Mouse (Mus musculus) layer of hippocampus, postnatal 25 days (tissue): ENCODE results near the gene Zfp652. TPM values are rescaled to one million over a fixed set of nuclear protein-coding genes. Genes with fewer than 3 reads are reported as not detected.
"Not testable (repeated sequence)": the region's sequence is repeated elsewhere in the genome, so short reads cannot be mapped to it uniquely, and the experiment has no call there.

ENCODE experiments used
- DNase-seq, 2 experiments: peaks; one replicate each; pipeline ENCODE4 v3.0.0; 2022; ENCODE audit warnings: mixed read lengths in 2 of 2, low spot score in 1 of 2; ENCODE audit errors: extremely low spot score in 1 of 2
- total RNA-seq, 2 experiments: library from RNA; stranded (reverse); gene quantifications; 2 replicates each; pipeline ENCODE4 v1.2.3; 2021

The Zfp652 gene
- total RNA-seq, 2 experiments from 2014 or later: 43.8 to 51.8 TPM

- no peak for DNase-seq
Observed at GRCm38 (mm10) chr11:95842074-95842681, 129.7 kb downstream of the Zfp652 start, which contains the start of gene Abi3. Gene Abi3 (minus strand): TSS chr11:95842476.

GRCm38 (mm10) chr11:95842953-95843352 lies 130.5 kb downstream of the Zfp652 start:
- no peak for DNase-seq

- DNase-seq: no peak
Observed at GRCm38 (mm10) chr11:95843421-95843950, 131.0 kb downstream of the Zfp652 start.

DNA sequence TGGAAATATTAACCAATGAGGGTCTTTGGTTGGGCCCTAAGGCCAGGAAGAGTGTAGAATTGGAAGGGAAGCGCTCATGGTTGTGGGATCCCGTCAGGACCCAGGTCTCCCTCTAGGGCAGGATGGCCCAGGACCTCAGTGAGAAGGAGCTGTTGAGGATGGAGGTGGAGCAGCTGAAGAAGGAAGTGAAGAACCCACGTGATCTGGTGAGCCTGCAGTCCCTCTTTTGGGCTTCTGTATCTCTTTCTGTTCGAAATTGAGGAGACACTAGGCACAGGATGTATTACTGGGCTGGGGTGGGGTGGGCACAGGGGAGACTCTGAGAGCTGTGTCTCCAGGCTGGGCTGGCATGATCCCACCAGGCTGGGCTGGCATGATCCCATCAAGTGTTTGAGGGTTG lies 132.5 kb downstream of the Zfp652 start:
- DNase-seq: no peak

- DNase-seq: no peak
Observed at GRCm38 (mm10) chr11:95850898-95851297, 138.4 kb downstream of the Zfp652 start.

- peak in 1 of 2 experiments; percentile 70 for DNase-seq
Observed at GRCm38 (mm10) chr11:95853684-95854083, 141.2 kb downstream of the Zfp652 start.

GRCm38 (mm10) chr11:95857306-95857705 lies 144.8 kb downstream of the Zfp652 start:
- DNase-seq: no peak

DNA sequence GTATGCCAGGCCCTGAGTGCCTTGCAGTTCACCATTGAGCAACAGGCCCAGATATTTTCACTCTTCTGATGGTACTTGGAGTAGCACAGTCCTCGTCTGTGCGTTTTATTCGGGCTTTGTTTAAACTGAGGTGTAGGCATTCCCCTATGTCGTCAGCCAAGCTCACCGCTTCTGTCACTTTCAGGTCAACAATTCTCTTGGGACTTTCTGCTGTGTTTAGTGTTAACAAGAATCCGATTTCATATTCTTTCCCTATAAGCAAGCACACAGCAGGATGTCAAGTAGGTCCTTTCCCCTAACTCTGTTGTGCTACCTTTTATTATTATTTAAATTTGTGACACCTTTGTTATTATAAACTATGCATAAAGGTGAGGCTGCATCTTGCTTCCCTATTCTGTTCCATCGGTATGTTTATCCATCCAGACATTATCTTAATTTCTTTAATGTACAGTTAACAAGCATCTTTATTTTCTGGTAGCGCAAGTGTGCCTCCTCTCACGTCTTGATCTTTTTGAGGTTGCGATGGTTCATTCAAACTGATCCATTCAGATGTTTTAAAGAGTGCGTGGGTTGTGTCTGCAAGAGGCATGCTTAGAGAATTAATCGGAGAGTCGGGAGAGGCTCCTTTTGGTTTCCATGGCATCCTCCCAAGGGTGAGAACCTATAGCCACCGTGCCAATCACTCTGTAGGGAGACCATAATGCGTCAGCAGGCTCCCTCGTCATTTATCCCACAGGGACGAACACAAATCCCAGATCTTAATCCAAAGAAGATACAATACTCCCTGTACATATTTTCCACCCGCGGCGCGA lies 145.4 kb downstream of the Zfp652 start:
- no peak for DNase-seq

DNA sequence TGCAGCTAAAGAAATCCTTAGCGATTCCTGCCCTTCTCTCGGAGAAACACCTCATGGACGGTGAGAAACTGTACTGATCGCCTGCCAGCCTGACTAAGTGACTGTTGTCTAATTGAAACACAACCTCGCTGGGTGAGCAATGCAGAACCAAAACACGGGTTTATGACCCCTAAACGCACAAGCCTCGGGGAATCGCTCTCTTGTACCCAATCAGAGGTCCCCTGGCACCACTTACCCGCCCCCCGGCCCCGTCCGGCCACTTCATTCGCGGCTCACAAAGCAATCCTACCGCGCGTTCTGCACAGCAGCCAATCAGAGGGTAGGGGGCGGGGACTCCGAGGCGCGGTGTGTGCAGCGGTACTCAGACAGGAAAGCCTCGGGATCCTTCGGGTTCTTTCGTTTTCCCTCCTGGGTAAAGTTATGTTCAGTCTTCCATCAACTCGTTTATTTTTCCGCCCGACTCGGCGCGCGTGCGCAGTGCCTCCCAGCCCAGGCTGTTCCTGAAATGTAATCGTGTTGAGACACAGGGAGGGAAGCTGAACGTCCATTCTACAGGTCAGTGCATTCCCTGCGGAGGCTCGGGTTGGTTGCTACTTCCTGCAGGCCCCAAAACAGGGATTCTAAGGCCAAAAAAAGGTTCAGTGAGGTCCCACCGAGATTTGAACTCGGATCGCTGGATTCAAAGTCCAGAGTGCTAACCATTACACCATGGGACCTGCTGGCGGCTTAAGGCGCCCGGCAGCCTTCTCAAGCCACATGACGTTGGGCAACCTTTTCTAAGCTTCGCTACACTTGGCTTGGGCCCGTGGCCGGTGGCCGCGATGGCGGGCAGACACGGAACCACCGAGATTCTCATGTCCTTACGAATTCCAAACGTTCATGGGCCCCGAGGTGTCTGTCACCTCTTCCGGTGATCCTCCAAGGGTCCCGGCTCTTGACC lies 146.3 kb downstream of the Zfp652 start:
- peak; percentile 99 for DNase-seq

DNA sequence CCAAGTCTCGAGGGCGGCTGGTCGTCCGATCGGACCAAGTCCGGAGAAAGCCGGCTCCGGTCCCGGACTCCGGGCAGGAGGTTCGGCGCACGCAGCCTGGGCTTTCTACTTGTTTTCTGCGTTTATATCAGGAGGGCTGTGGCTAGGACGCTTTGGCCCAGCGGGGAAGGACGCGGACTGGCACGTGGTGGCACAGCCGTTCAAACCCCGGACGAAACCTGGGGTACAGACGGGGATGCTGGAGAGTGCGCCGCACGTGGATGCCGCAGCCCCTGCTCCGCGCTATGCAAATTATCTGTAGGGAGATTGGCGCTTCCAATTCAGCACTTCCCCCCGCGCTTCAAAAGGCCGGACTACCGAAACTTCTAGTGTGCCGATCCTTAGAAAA lies 147.0 kb downstream of the Zfp652 start:
- DNase-seq: peak in 1 of 2 experiments; percentile 58

DNA sequence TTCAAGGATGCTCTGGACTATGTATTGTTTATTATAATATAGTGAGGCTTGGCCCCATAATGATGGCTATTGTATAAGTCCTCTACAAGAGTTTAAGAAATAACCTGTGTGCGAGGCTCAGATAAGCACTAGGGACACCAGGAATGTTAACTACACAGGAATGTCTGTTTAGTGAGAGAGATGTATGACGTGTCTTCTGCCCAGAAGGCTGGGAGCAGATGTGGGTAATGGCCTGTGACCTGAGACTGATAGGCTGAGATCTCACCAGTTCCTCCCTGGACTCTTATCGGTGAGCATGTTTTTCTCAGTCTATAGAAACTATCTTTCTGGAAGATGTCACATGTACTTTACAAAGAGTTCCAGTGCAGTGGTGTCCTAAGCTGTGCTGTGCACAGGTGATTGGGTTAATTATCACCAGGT lies 147.6 kb downstream of the Zfp652 start:
- no peak for DNase-seq

GRCm38 (mm10) chr11:95861397-95861796 lies 148.9 kb downstream of the Zfp652 start:
- no peak for DNase-seq

- no peak for DNase-seq
Observed at GRCm38 (mm10) chr11:95869442-95869841, 157.0 kb downstream of the Zfp652 start.

- DNase-seq: no peak
Observed at GRCm38 (mm10) chr11:95869918-95870470, 157.5 kb downstream of the Zfp652 start.

GRCm38 (mm10) chr11:95875804-95876203 lies 163.3 kb downstream of the Zfp652 start:
- DNase-seq: no peak

DNA sequence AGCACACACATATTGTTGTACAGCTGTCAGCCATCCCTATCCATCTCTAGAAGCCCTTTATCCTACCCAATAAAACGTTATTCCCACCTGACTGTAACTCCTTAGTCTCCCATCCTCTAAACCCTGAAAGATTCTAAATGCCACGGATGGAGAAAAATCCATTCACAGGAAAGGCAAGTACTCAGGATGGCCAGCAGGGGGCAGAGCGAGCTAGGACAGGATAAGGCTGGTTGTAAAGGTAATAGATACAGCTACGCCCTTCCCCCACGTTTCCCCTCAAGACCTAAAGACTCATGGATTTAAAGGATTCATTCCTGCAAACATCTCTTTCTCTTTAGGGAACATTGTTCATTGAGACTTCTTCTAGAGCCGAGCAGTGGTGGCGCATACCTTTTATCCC lies 163.8 kb downstream of the Zfp652 start:
- peak; percentile 37 to 77 for DNase-seq

DNA sequence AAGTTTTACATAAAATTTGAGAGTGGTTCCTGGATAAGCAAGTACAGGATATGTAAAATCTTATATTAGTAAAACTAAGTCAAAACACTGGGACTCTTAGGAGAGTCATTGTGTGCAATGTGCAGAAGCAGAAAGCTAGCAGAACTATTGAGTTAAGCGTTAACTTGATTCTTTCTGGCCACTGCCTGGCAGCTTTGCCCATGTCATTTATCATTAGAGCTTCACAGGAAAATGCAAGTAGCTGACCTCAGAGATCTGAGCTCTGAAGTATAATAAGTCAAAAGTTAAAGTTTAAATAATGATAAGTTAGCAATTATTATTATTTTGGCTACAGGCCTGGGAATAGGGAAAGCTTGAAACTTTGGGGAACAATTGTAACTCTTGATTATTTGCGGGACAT lies 167.4 kb downstream of the Zfp652 start:
- DNase-seq: not testable (repeated sequence)
